ENCODE assay signal across 7 mouse cellular contexts in genomic region chr9:4309351-4310085, GRCm38 (mm10). TPM values are rescaled to one million over a fixed set of nuclear protein-coding genes. Genes with fewer than 3 reads are reported as not detected.
DNase-seq lines count a peak whose midpoint lies in the region; ATAC-seq and TF ChIP-seq lines count a peak whose summit lies in the region.

Gene Aasdhppt, minus strand, starts transcription at chr9:4309471.
Gene Kbtbd3, plus strand, starts transcription at chr9:4309833.

- peak within 1 kb of the TSS; percentile 94 for H3K27ac ChIP-seq in embryonic facial prominence, embryonic 10.5 days (replicated peaks)
- H3K27ac ChIP-seq in intestine, postnatal 0 days (ENCODE audit: low read depth, low read length): peak within 1 kb of the TSS; percentile 87
- peak within 1 kb of the TSS; percentile 90 for H3K27ac ChIP-seq in midbrain, embryonic 12.5 days (replicated peaks)
- peak within 1 kb of the TSS; percentile 89 for H3K27ac ChIP-seq in small intestine, adult 2 months (ENCODE audit: insufficient read depth, low read depth, low read length)

- no peaks in the 10 kb centered on the region for H3K9me3 ChIP-seq in embryonic facial prominence, embryonic 10.5 days
- no peaks in the 10 kb centered on the region for H3K9me3 ChIP-seq in intestine, postnatal 0 days (ENCODE audit: control insufficient read depth)
- H3K9me3 ChIP-seq in midbrain, embryonic 12.5 days: no peaks in the 10 kb centered on the region

- H3K27me3 ChIP-seq in embryonic facial prominence, embryonic 10.5 days (replicated peaks; ENCODE audit: low read depth, poor library complexity, severe bottlenecking): no peaks in the 10 kb centered on the region
- no peaks in the 10 kb centered on the region for H3K27me3 ChIP-seq in intestine, postnatal 0 days (replicated peaks; ENCODE audit: control insufficient read depth, insufficient read depth, low read length)
- no peaks in the 10 kb centered on the region for H3K27me3 ChIP-seq in midbrain, embryonic 12.5 days
- H3K27me3 ChIP-seq in small intestine, adult 2 months (ENCODE audit: control insufficient read depth, insufficient read depth, low read length): no peaks in the 10 kb centered on the region

- peak; percentile 99 for ATAC-seq in intestine, postnatal 0 days
- ATAC-seq in midbrain, embryonic 12.5 days (ENCODE audit: low FRiP score, low read depth): peak; percentile 98

- H3K4me2 ChIP-seq in intestine, postnatal 0 days (replicated peaks; ENCODE audit: low read depth): peak within 1 kb of the TSS; percentile 81
- peak within 1 kb of the TSS; percentile 75 for H3K4me2 ChIP-seq in midbrain, embryonic 12.5 days (replicated peaks)

- H3K9ac ChIP-seq in intestine, postnatal 0 days (ENCODE audit: low read depth, low read length): peak within 1 kb of the TSS; percentile 81
- H3K9ac ChIP-seq in midbrain, embryonic 12.5 days (replicated peaks): peak within 1 kb of the TSS; percentile 86

- H3K4me1 ChIP-seq in embryonic facial prominence, embryonic 10.5 days: peaks cover 20% of the 10 kb centered on the region
- H3K4me1 ChIP-seq in intestine, postnatal 0 days (replicated peaks; ENCODE audit: control insufficient read depth, insufficient read depth, low read length): peaks cover 8% of the 10 kb centered on the region; the same call in 1 of the 2 replicates
- peaks cover 13% of the 10 kb centered on the region for H3K4me1 ChIP-seq in midbrain, embryonic 12.5 days
- H3K4me1 ChIP-seq in small intestine, adult 2 months (ENCODE audit: control insufficient read depth, insufficient read depth, insufficient read length, low read length): no peaks in the 10 kb centered on the region

- peak within 1 kb of the TSS; percentile 80 for H3K4me3 ChIP-seq in embryonic facial prominence, embryonic 10.5 days
- peak within 1 kb of the TSS; percentile 80 for H3K4me3 ChIP-seq in intestine, postnatal 0 days (ENCODE audit: low read depth, low read length)
- peak within 1 kb of the TSS; percentile 68 for H3K4me3 ChIP-seq in midbrain, embryonic 12.5 days
- peak within 1 kb of the TSS; percentile 91 for H3K4me3 ChIP-seq in small intestine, adult 2 months (ENCODE audit: low read depth, low read length)

- under 1% methylated on average over 53 of the region's 53 CpGs for WGBS in embryonic facial prominence, embryonic 10.5 days
- under 1% methylated on average over 53 of the region's 53 CpGs for WGBS in intestine, postnatal 0 days
- under 1% methylated on average over 53 of the region's 53 CpGs for WGBS in midbrain, embryonic 12.5 days
- under 1% methylated on average over 53 of the region's 53 CpGs for WGBS in small intestine, adult 2 months

- DNase-seq in adrenal gland, postnatal 10 days: peak; percentile 99
- peak; percentile 99 for DNase-seq in embryonic facial prominence, embryonic 10.5 days (ENCODE audit: low spot score)
- DNase-seq in gonadal fat pad, adult 2 months (ENCODE audit: low read depth): peak; percentile 99
- DNase-seq in left cerebral cortex, postnatal 4 days: peak; percentile 99

- intact Hi-C loops in left cerebral cortex, postnatal 4 days (cut with DNase I): loop anchor here (10.0 kb wide), 1 partner anchor 775 kb away; the partner anchor contains the start of gene Gucy1a2

- peaks cover 6% of the 10 kb centered on the region for H3K36me3 ChIP-seq in embryonic facial prominence, embryonic 10.5 days (replicated peaks)
- H3K36me3 ChIP-seq in intestine, postnatal 0 days (ENCODE audit: control insufficient read depth, insufficient read depth): no peaks in the 10 kb centered on the region
- H3K36me3 ChIP-seq in midbrain, embryonic 12.5 days: no peaks in the 10 kb centered on the region
- H3K36me3 ChIP-seq in small intestine, adult 2 months (ENCODE audit: control insufficient read depth, insufficient read depth, low read length): no peaks in the 10 kb centered on the region; the same call in 1 of the 2 replicates

- TF ChIP-seq POLR2A in small intestine, adult 2 months (IDR thresholded peaks at IDR 0.05; ENCODE audit: low read depth, low read length): peak; percentile 65

- TF ChIP-seq CTCF in intestine, postnatal 0 days (IDR thresholded peaks at IDR 0.05; ENCODE audit: low read depth): no peak
- TF ChIP-seq CTCF in small intestine, adult 2 months (IDR thresholded peaks at IDR 0.05; ENCODE audit: extremely low read depth, insufficient read length, insufficient replicate concordance, low read depth, low read length): no peak

RNA-seq across cellular contexts. Expression of gene Aasdhppt, which starts in this region (rescaled TPM):
- total RNA-seq in adrenal gland, postnatal 10 days (2021): 10 to 100 TPM; 20.6 to 23.4 TPM
- polyA plus RNA-seq in embryonic facial prominence, embryonic 10.5 days (2016; fragmentation: Nextera tagmentation; extraction: Ambion mirVana): 30.7 TPM in 2 replicates
- polyA plus RNA-seq in gonadal fat pad, adult 2 months (2012; rRNA removed): 3.9 and 5.5 TPM in 2 replicates
- polyA plus RNA-seq in intestine, postnatal 0 days (2015; fragmentation: Nextera tagmentation; extraction: Ambion mirVana): 17.4 and 19.1 TPM in 2 replicates
- total RNA-seq in left cerebral cortex, postnatal 4 days (2021): 10 to 100 TPM; 25.1 to 26.9 TPM
- polyA plus RNA-seq in midbrain, embryonic 12.5 days (2016; fragmentation: Nextera tagmentation; extraction: Ambion mirVana): 31.6 and 34.0 TPM in 2 replicates
- 0.43 and 0.80 TPM in 2 replicates for polyA plus RNA-seq in small intestine, adult 2 months (2012; rRNA removed)

RNA-seq across cellular contexts. Expression of gene Kbtbd3, which starts in this region (rescaled TPM):
- 1 to 10 TPM; 2.3 to 4.5 TPM for total RNA-seq in adrenal gland, postnatal 10 days (2021)
- 5.3 and 5.7 TPM in 2 replicates for polyA plus RNA-seq in embryonic facial prominence, embryonic 10.5 days (2016; fragmentation: Nextera tagmentation; extraction: Ambion mirVana)
- polyA plus RNA-seq in gonadal fat pad, adult 2 months (2012; rRNA removed): 0.70 and 0.82 TPM in 2 replicates
- 6.1 and 6.3 TPM in 2 replicates for polyA plus RNA-seq in intestine, postnatal 0 days (2015; fragmentation: Nextera tagmentation; extraction: Ambion mirVana)
- total RNA-seq in left cerebral cortex, postnatal 4 days (2021): 10 to 100 TPM in 1 of 2 experiments, 1 to 10 TPM in 1; 8.0 to 10.5 TPM
- 9.9 and 10.4 TPM in 2 replicates for polyA plus RNA-seq in midbrain, embryonic 12.5 days (2016; fragmentation: Nextera tagmentation; extraction: Ambion mirVana)
- 0.05 TPM in 1 of 2 replicates, not detected in the other for polyA plus RNA-seq in small intestine, adult 2 months (2012; rRNA removed)

Comparison
In these comparisons a context has a peak if more than half of its experiments do, and no peak if none do; other contexts are left out.
1. Peak in every context shown above with its lines: DNase-seq, ATAC-seq, H3K4me3 ChIP-seq and H3K27ac ChIP-seq.